Mouse (Mus musculus) kidney, adult 9 months (tissue): ENCODE measurements at regions not wholly inside any gene's neighbourhood (a gene's known extent, or its start where the extent isn't known, plus 50 kb on each side); places are given as distances from the start of the nearest gene placed in this dataset.
"Not testable (repeated sequence)": the region's sequence is repeated elsewhere in the genome, so short reads cannot be mapped to it uniquely, and the experiment has no call there.

Source experiments
- DNase-seq: peaks from one replicate; pipeline ENCODE4 v3.0.0; 2022

- DNase-seq, result no peak
Measured at GRCm38 (mm10) chr6:109814990-109815389, 830.4 kb upstream of the Grm7 start.

- no peak for DNase-seq
Measured at GRCm38 (mm10) chr6:109848313-109848712, 797.1 kb upstream of the Grm7 start.

GRCm38 (mm10) chr6:109855806-109856205 lies 789.6 kb upstream of the Grm7 start:
- no peak for DNase-seq

GRCm38 (mm10) chr6:109863411-109863810 lies 782.0 kb upstream of the Grm7 start:
- no peak for DNase-seq

- peak; percentile 0 for DNase-seq
Measured at GRCm38 (mm10) chr6:109874187-109874586, 771.2 kb upstream of the Grm7 start.

- peak; percentile 12 for DNase-seq
Measured at GRCm38 (mm10) chr6:109874625-109875040, 770.7 kb upstream of the Grm7 start.

- not testable (repeated sequence) for DNase-seq
Measured at GRCm38 (mm10) chr6:109875548-109875947, 769.8 kb upstream of the Grm7 start.

- DNase-seq, result no peak
Measured at GRCm38 (mm10) chr6:109879145-109879544, 766.2 kb upstream of the Grm7 start.

- no peak for DNase-seq
Measured at GRCm38 (mm10) chr6:109923780-109924179, 721.6 kb upstream of the Grm7 start.

GRCm38 (mm10) chr6:109948491-109948890 lies 696.9 kb upstream of the Grm7 start:
- no peak for DNase-seq

GRCm38 (mm10) chr6:109948928-109949327 lies 696.5 kb upstream of the Grm7 start:
- DNase-seq, result no peak

GRCm38 (mm10) chr6:109957901-109958300 lies 687.5 kb upstream of the Grm7 start:
- not testable (repeated sequence) for DNase-seq
